Mouse (Mus musculus): ENCODE results near the gene Eda. TPM values are rescaled to one million over a fixed set of nuclear protein-coding genes. Genes with fewer than 3 reads are reported as not detected.
A peak's percentile ranks its signal among the peaks of the same experiment; 100 is the strongest.

Eda gene
- polyA plus RNA-seq, 1 experiment from 2014 or later, result 2.6 TPM

DNA sequence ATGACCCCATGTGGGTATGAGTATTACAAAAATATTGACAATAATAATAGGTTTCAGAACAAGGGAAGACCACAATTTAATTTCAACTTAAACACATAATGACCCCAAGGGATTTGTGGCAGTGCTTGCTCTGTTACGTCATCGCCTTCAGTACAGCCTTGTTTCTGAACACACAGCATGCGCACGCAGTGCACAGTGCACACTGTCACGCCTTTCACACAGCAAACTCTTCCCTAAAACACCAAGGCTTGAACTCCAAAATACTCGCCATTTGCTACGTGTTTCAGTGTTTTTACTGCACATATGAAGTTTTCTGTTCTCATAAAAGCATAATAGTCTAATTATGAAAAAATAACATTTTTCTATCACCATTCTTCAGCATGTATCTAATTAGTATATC lies 468.1 kb downstream of the Eda start:
- H3K4me3 ChIP-seq (ENCODE audit: low read depth, low read length), result no peak overlapping the region
- H3K27ac ChIP-seq (ENCODE audit: low read depth, low read length), result no peak overlapping the region
- H3K36me3 ChIP-seq (ENCODE audit: control insufficient read depth, insufficient read depth, low read length), result no peaks in the 10 kb centered on the region
- H3K4me1 ChIP-seq (ENCODE audit: control insufficient read depth, insufficient read depth, low read length), result no peaks in the 10 kb centered on the region
- ATAC-seq (ENCODE audit: insufficient read depth, low FRiP score, low TSS enrichment) (no peak), DNase-seq (ENCODE audit: low spot score) (no peak)
- no peak overlapping the region for H3K9ac ChIP-seq (ENCODE audit: low read length)
- WGBS, result 94% methylated on average over 7 of the region's 7 CpGs
- no peaks in the 10 kb centered on the region for H3K9me3 ChIP-seq (ENCODE audit: control insufficient read depth, low read length)
- no peaks in the 10 kb centered on the region for H3K27me3 ChIP-seq (ENCODE audit: control insufficient read depth, insufficient read depth, low read length)
- no peak overlapping the region for H3K4me2 ChIP-seq (ENCODE audit: low read depth)

MicroRNAs encoded within 50 kb of the gene (microRNA counts, 519-probe panel; counts per million panel counts)
- 3,332 counts per million, percentile 67 among the panel's probes with 10 or more counts for microRNA mmu-miR-676

Small RNAs within 50 kb of the gene (microRNA-seq; reads per million reads assigned to microRNA genes)
- 740 reads per million, percentile 74 among the genes with 10 or more reads in this experiment for gene Mir676

Other genes with a start within 250 kb of the Eda start
- 1.0 and 1.6 TPM in 2 replicates for gene Tmem28, start 154.6 kb upstream of the Eda start, polyA plus RNA-seq (2014; fragmentation: Nextera tagmentation; extraction: Ambion mirVana)

All from neural tube, embryonic 11.5 days (tissue).